Mouse (Mus musculus): ENCODE measurements around the gene Rap1b.

Rap1b gene

DNA sequence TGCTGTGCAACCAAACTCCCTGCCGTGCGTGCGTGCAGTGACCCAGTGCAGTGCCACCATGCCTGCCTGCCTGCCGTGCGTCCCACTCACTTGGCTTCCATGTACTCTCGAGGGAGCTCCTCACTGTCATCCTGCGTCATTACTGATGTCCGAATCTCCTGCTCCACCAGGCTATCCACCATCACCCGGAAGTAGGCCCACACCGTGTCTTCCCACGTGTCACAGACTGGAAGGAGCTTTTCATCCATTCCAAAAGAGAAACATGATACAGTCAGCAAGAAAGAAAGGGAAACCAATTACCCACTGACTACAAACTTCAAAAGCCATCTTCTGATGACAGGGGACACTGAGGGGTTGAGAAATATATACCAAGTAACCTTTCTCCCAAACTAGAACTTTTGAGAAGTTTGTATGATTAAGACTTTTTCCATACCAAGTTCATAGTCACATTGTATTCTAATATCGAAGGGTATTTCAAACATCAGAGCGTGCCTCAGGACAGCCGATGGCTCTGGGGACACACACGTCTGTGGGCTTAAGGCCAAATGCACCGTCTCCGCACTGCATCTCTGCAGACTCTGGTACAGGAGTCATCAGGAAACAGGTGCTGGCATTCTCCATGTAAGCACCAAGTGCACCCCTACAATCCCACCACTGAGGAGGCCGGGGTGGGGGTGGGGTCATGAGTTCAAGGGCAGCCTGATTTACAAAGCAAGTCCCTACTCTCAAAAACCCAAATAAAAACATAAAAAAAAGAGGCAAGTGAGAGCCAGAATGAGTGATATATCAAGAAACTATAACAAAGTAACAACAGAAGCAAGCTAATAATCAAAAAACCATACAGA lies 75.3 kb downstream of the Rap1b start:
- no peak for DNase-seq (ENCODE audit: low read depth, low spot score)

GRCm38 (mm10) chr10:117769541-117770285 lies 76.1 kb downstream of the Rap1b start:
- no peak for DNase-seq (ENCODE audit: low read depth, low spot score)

DNA sequence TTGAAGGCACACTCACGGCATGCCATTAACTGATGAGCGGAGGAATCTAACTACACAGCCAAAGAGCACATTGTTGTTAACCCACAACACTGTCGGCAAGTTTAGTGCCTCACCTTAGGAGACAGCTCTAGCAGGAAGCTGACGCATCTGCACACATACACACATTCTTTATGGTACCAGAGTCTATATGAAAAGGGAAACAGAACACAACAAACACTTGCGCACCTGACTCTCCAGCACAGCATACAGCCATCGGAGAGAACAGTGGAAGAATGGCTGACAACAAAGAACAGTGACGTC lies 77.7 kb downstream of the Rap1b start:
- no peak for DNase-seq (ENCODE audit: low read depth, low spot score)

DNA sequence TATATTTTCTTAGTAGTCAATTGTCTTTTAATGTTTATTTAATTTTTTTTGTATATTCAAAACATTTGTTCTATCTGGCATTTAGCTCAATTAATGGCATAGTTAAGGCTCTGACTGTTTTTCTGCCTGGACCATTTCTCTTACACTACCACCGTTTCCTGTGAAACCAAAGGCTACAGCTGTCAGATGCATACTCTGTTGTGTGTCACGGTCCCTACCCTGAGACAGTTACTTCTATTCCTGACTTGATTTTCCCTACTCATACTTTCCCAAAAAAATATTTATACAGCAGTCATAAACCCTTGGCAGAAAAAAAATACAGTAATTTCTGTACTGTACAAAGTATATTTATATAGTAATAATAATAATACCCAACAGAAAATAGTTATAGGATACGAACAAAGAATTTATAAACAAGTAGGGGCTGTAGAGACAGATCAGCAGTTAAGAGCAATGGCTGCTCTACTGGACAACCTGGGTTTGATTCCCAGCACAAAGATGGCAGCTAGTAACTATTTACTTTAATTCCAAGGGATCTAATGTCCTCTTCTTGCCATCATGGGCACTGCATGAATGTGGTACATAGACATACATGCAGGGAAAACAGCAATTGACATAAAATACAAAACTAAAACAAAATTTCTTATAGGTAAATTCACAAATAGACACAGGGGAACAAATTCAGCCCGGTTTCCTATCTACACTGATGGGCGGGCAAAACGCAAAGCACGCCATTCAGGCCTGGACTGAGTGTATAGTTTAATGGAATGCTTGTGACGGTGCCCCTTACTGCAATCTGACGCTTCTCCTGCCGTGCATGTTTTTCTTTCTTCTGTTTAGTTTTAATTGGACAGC lies 78.3 kb downstream of the Rap1b start:
- no peak for DNase-seq (ENCODE audit: low read depth, low spot score)

GRCm38 (mm10) chr10:117766896-117767160 lies 79.0 kb downstream of the Rap1b start:
- DNase-seq (ENCODE audit: low read depth, low spot score), result no peak

DNA sequence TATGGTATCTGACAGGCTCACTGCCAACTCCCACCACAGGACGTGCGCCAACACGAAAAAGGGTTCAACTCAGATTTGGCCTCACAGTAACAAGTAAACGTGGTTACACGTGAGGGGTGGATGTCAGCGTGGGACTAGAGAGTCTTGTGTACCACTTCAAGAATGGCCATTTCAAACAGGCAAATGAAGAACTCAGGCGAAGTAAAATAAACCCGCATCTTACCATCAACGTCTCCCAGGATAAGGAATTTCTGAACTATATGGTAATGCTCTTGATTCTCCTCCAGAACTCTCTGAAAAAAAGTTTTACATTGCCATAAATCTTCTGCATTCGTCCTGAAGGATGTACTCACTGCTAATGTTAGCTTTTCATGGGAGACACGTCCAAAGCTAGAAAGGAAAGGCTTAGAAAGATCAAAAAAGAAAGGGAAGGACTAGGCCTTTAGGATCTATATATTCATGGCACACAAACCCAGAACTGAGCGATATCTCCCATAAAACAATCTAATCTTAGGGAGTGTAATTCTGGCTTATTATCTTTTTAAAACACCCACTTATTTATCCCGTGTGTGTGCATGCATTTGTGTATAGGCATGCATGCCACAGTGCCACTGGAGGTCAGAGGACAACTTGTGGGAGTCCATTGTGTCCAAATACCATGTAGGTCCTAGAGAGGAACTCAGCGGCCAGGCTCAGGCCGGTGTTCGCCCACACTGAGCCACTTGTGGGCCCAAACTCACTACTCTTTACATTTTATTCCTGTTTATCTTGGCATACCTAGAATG lies 79.5 kb downstream of the Rap1b start:
- no peak for DNase-seq (ENCODE audit: low read depth, low spot score)

GRCm38 (mm10) chr10:117765116-117765894 lies 80.5 kb downstream of the Rap1b start:
- no peak for DNase-seq (ENCODE audit: low read depth, low spot score)

- no peak for DNase-seq (ENCODE audit: low read depth, low spot score)
Observed at GRCm38 (mm10) chr10:117764598-117764997, 81.2 kb downstream of the Rap1b start.
